16 mouse cellular contexts compared by ENCODE assay signal in genomic region chr10:40144815-40145214, GRCm38 (mm10).
"Had no signal": no experiment of that assay in that cellular context is flagged by ENCODE, and none has a peak within 500 bp of the region (broad histone marks: within the 10 kb centered on the region; RNA-seq: fewer than 3 reads in every experiment).

No protein-coding gene starts in this region.

- H3K4me2 ChIP-seq: kidney, embryonic 15.5 days; limb, embryonic 12.5 days; limb, embryonic 15.5 days; lung, embryonic 15.5 days; midbrain, embryonic 11.5 days had no signal

- H3K27ac ChIP-seq: kidney, embryonic 15.5 days; limb, embryonic 12.5 days; limb, embryonic 15.5 days; lung, embryonic 15.5 days; stomach, postnatal 0 days had no signal

- H3K9me3 ChIP-seq: kidney, embryonic 15.5 days; limb, embryonic 12.5 days; limb, embryonic 15.5 days; lung, embryonic 15.5 days had no signal

- DNase-seq: kidney, adult 11 months; kidney, adult 8-10 months; kidney, postnatal 10 days; kidney, postnatal 36 days; left cerebral cortex, postnatal 4 days; lung, adult 18-20 months; lung, postnatal 10 days; lung, postnatal 4 days; midbrain, embryonic 14.5 days; thymus, postnatal 25 days had no signal

- H3K27me3 ChIP-seq: limb, embryonic 15.5 days had no signal

- H3K36me3 ChIP-seq: kidney, embryonic 15.5 days; limb, embryonic 12.5 days; limb, embryonic 15.5 days; lung, embryonic 15.5 days had no signal

- H3K4me3 ChIP-seq: kidney, embryonic 15.5 days; limb, embryonic 12.5 days; limb, embryonic 15.5 days; lung, embryonic 15.5 days had no signal

- H3K9ac ChIP-seq: kidney, embryonic 15.5 days; limb, embryonic 12.5 days; limb, embryonic 15.5 days; lung, embryonic 15.5 days had no signal
